Mouse (Mus musculus) neural tube, embryonic 14.5 days (tissue): ENCODE data around the gene Tm7sf2. TPM values are rescaled to one million over a fixed set of nuclear protein-coding genes. Genes with fewer than 3 reads are reported as not detected.
"Not testable (repeated sequence)": the region's sequence is repeated elsewhere in the genome, so short reads cannot be mapped to it uniquely, and the experiment has no call there.

Experiments
- ATAC-seq: fragments of 200-750 bp; cut with Nextera tagmentation; 2 replicates; pipeline ENCODE4 v1.8.0; 2017; ENCODE audit warnings: low read depth, mild to moderate bottlenecking, moderate TSS enrichment, moderate library complexity
- H3K27ac ChIP-seq: fragments of 300-500 bp; sonication (generic); 2 replicates; pipeline ENCODE4 v1.5.1; 2014; ENCODE audit warnings: low read depth, mild to moderate bottlenecking, control low read depth, low read length, moderate library complexity, mixed read lengths
- H3K27me3 ChIP-seq: fragments of 300-500 bp; sonication (generic); 2 replicates; pipeline ENCODE4 v1.6.1; 2014; ENCODE audit warnings: low read length; ENCODE audit not compliant: control insufficient read depth, insufficient read depth
- H3K36me3 ChIP-seq: fragments of 300-500 bp; sonication (generic); 2 replicates; pipeline ENCODE4 v1.6.1; 2014; ENCODE audit warnings: low read length, mixed read lengths; ENCODE audit not compliant: control insufficient read depth, insufficient read depth
- H3K4me1 ChIP-seq: fragments of 300-500 bp; sonication (generic); 2 replicates; pipeline ENCODE4 v1.6.1; 2014; ENCODE audit warnings: low read length; ENCODE audit not compliant: control insufficient read depth, insufficient read depth
- H3K4me2 ChIP-seq: fragments of 300-500 bp; sonication (generic); 2 replicates; pipeline ENCODE4 v1.6.1; 2014; ENCODE audit warnings: mild to moderate bottlenecking, low read depth, low read length, control low read depth
- H3K4me3 ChIP-seq: fragments of 300-500 bp; sonication (generic); 2 replicates; pipeline ENCODE4 v1.5.1; 2014; ENCODE audit warnings: low read depth, low read length, control low read depth, mixed read lengths
- H3K9ac ChIP-seq: fragments of 300-500 bp; sonication (generic); replicated peaks from 2 replicates; pipeline ENCODE4 v1.6.1; 2014; ENCODE audit warnings: low read depth, mild to moderate bottlenecking, control low read depth, low read length, mixed read lengths
- H3K9me3 ChIP-seq: fragments of 300-500 bp; sonication (generic); 2 replicates; pipeline ENCODE4 v1.6.1; 2016; ENCODE audit warnings: low read length; ENCODE audit not compliant: control insufficient read depth
- WGBS: fragments of 180-500 bp; shearing (Covaris S2); extraction: QIAGEN DNeasy Blood & Tissue Kit; methylation state at CpG from one replicate; pipeline ENCODE4 v1.1.7; 2014; 5-methylcytosine and 5-hydroxymethylcytosine counted together
- polyA plus RNA-seq: library from polyadenylated mRNA; unstranded; fragments of >200 nt; fragmentation: Nextera tagmentation; extraction: Ambion mirVana; gene quantifications from 2 replicates; pipeline ENCODE4 v1.2.1, GENCODE M21; 2014

Gene Tm7sf2
- polyA plus RNA-seq, 1 experiment from 2014 or later: 63.7 TPM

DNA sequence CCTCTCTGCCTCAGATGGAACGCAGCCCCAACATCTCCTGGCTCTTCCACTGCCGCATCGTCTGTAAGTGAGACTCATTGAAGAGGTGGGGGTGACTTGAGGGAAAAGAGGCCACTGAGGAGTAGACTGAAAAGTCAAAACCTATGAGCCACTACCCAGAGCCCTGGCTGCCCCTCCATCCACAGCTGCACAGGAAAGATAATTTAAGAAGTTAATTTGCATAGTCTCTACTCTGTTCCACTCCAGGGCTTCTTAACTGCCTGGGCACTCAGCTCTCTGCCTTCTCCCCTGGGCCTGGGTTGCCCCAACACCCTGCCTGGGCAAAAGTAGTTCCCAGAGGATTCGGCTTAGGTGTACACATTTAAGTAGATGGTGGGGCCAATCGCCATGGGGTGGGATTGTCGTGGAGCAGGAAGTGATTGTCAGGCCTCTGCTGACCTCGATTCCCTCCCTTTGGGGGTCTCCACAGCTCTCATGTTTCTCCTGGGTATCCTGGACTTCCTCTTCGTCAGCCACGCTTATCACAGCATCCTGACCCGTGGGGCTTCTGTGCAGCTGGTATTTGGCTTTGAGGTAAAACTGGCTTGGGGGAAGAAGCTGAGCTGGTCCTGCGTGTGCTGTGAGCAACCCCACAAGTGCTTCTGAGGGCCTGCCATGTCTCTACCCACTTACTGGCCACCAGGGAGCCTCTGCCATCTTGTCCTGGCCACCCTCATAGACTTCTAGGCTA lies 19.3 kb downstream of the Tm7sf2 start:
- H3K4me1 ChIP-seq: peaks cover 18% of the 10 kb centered on the region
- ATAC-seq: no peak
- no peak overlapping the region for H3K4me2 ChIP-seq
- H3K9ac ChIP-seq: no peak overlapping the region; the same call in 1 of the 2 replicates
- H3K4me3 ChIP-seq: no peak overlapping the region; the same call in 1 of the 2 replicates
- H3K9me3 ChIP-seq: no peaks in the 10 kb centered on the region
- 90% methylated on average over 11 of the region's 11 CpGs for WGBS
- no peak overlapping the region for H3K27ac ChIP-seq
- no peaks in the 10 kb centered on the region for H3K27me3 ChIP-seq
- H3K36me3 ChIP-seq: peaks cover 56% of the 10 kb centered on the region

DNA sequence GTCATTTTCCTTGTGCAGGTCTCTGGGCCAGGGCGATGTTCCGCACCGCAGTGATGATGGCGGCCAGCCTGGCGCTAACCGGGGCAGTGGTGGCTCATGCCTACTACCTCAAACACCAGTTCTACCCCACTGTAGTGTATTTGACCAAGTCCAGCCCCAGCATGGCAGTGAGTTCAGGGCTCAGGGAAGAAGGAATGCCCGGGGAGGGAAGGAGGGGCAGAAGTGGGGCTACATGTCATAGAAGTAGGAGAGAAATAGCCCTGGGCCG lies 20.3 kb downstream of the Tm7sf2 start:
- no peak for ATAC-seq
- peak overlapping the region; percentile 90; the same call in 1 of the 2 replicates for H3K9ac ChIP-seq
- H3K27ac ChIP-seq: no peak overlapping the region
- peak overlapping the region; percentile 70 for H3K4me2 ChIP-seq
- peak overlapping the region; percentile 84 for H3K4me3 ChIP-seq
- no peaks in the 10 kb centered on the region for H3K27me3 ChIP-seq
- H3K36me3 ChIP-seq: peaks cover 46% of the 10 kb centered on the region
- peaks cover 18% of the 10 kb centered on the region for H3K4me1 ChIP-seq
- WGBS: 86% methylated on average over 8 of the region's 8 CpGs
- H3K9me3 ChIP-seq: no peaks in the 10 kb centered on the region

DNA sequence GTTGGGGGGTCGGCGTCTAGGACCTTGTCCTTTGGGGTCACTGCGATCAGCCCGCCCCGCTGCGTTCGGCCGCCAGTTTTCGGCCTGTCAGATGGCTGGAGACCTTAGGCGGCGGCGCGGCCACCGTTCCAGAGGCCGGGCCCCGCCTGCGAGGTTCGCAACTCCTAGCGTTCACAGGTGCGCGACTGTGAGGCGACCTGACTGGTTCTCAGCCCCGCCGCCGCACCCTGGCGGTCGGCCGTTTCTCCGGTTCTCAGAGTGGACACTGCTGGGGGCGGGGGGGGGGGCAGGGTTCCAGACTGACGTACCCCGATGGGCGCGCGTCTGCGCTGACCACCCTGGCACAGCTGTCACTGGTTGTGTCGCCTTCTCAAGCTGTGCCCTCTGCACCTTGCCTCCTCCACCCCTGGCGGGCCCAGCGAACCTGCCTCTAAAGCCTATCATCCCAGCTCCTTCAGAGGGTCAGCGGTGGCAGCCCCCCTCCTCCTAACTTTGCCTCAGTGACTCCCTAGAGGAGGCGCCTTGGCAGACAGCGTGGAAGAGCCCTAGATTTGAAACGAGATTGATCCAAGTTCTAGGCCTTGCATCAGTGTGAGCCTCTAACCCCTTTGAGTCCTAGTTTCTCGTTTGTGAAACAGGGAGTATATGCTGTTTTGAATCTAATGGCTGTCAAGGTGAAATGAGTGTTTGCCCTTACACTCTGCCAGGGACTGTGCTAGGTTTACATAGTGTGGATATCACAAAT lies 20.8 kb downstream of the Tm7sf2 start:
- H3K36me3 ChIP-seq: peaks cover 41% of the 10 kb centered on the region
- H3K4me2 ChIP-seq: peak overlapping the region; percentile 70
- ATAC-seq: peak; percentile 8
- no peaks in the 10 kb centered on the region for H3K9me3 ChIP-seq
- no peaks in the 10 kb centered on the region for H3K27me3 ChIP-seq
- peaks cover 18% of the 10 kb centered on the region for H3K4me1 ChIP-seq
- H3K9ac ChIP-seq: peak overlapping the region; percentile 90
- peak overlapping the region; percentile 100 for H3K27ac ChIP-seq
- WGBS: 2% methylated on average over 44 of the region's 44 CpGs
- H3K4me3 ChIP-seq: peak overlapping the region; percentile 84

DNA sequence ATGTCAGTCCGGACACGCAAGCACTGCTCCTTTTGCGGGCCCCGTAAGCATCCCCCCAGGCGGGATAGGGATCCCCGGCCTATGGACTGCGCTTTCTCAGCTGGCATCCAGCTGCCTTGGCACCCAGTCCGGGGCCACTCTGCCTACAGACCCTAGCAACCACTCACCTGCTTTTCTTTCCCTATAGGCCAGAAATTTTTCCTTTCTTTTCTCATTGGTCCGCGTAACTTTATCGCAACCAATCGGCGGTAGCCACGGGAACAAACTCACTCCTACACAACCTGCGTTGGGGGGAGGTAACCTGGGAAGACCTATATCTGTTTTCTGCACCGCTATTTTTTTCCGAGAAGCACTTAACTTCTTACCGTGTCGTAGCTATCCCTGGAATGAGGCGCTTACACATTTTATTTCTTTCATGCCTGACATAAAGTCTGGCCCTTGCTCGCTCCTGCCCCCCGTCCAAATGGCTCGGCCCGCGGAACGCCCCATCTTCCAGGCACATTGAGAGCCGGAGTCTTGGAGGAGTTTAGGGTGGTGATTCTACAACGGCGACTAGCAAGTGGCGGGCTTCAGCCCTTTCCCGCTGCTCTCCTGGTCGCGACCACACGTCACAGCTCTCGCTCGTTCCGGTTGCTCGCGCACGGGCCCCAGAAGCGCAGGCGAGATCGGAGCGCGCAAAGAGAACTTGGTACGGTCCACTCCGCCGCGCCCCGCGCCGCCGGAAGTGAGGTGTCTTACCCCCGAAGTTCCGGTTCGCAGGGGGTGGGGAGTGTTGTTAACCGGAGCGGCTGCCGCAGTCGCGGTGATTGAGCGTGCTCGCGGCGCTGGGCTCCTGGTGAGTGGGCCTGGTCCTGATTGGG lies 21.6 kb downstream of the Tm7sf2 start, which contains the start of gene Syvn1:
Gene Syvn1, plus strand, starts transcription at position 283 of the 860 bp plus-strand sequence.
- ATAC-seq: peak; percentile 92
- no peaks in the 10 kb centered on the region for H3K9me3 ChIP-seq
- peak within 1 kb of the TSS; percentile 84 for H3K4me3 ChIP-seq
- H3K4me2 ChIP-seq: peak within 1 kb of the TSS; percentile 70
- H3K27ac ChIP-seq: peak within 1 kb of the TSS; percentile 100
- H3K27me3 ChIP-seq: no peaks in the 10 kb centered on the region
- H3K4me1 ChIP-seq: peaks cover 18% of the 10 kb centered on the region
- peak within 1 kb of the TSS; percentile 90 for H3K9ac ChIP-seq
- peaks cover 33% of the 10 kb centered on the region for H3K36me3 ChIP-seq
- WGBS: under 1% methylated on average over 55 of the region's 65 CpGs

DNA sequence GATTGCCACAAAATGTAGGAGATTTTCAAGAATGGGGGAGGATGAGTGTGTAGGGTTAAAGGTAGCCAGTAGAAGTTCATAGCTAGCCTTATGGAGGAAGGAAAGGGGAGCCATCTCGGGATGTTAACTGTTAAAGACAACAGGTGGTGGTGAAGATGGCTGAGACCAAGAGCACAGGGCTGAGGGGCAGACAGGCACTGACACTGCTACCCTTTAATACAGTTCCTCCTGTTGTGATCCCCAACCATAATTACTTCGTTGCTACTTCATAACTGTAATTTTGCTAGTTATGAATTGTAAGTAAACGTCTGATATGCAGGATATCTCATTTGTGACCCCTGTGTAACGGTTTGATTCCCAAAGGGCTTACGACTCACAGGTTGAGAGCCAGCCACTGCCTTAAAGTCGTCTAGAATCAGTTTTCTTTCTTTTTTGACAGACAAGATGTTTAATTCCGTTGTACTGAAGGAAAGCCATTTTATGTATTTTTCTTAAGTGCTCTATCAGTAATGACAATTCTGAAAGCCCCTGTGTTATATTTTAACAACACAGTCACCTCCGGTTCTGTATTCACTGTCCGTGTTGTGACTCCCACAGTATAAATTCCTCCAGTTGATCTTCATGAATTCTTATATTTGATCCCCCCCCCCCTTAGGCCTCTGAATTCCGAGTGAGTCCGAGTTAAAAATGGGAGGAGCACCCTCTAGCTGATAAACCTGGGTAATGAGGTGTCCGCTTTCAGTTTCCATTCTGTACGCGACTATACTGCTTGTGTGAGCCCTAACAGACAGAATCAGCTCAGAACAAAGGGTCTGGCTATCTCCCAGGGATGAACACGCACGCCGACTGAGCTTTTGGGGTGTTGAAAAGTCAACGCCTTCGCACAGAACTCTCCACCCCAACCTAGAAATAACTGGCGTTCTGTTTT lies 22.5 kb downstream of the Tm7sf2 start:
- Histone ChIP-seq H3K4me2 (peak overlapping the region; percentile 70), H3K27ac (peak overlapping the region; percentile 100), H3K4me3 (peak overlapping the region; percentile 84), H3K9ac (peak overlapping the region; percentile 90), H3K27me3 (no peaks in the 10 kb centered on the region), H3K9me3 (no peaks in the 10 kb centered on the region), H3K36me3 (peaks cover 24% of the 10 kb centered on the region), H3K4me1 (peaks cover 18% of the 10 kb centered on the region)
- ATAC-seq: peak; percentile 42
- 20% methylated on average over 20 of the region's 20 CpGs for WGBS

DNA sequence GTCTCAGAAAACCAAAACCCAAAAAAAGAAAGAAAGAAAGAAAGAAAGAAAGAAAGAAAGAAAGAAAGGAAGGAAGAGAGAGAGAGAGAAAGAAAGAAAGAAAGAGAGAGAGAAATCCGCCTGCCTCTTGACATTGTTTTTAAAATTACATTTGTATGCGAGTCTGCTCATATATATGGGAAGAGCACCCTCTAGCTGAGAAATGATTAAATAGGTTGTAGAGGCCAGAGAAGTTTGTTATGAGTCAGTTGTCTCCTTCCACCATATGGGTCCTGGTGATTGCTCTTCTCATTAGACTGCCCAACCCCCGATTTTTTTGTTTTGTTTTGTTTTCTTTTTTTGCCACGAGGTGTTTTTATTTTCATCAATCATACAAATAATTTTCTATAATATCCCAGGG lies 24.1 kb downstream of the Tm7sf2 start:
- H3K9ac ChIP-seq, H3K4me2 ChIP-seq, H3K27ac ChIP-seq, ATAC-seq, H3K27me3 ChIP-seq, H3K9me3 ChIP-seq, H3K4me3 ChIP-seq, H3K36me3 ChIP-seq: not testable (repeated sequence)
- peaks cover 18% of the 10 kb centered on the region for H3K4me1 ChIP-seq
- 75% methylated on average over 4 of the region's 4 CpGs for WGBS

DNA sequence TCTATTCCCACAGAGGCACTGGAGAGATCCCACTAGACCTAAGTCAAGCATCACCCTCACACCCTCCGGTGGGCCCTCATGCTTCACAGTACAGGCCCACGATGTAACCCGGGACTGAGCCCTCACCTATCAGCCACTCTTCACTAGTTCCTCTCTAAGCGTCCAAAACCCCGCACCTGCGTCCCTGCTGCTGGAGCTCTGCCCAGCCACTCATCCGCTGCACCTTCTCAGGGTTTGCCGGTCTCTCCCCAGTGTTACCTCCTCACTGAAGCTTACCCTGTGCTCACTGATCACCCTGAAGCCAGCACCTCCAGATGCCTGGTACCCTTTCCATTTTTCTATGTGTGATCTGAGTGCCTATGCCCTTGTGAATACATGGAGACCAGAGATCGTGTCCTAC lies 25.9 kb downstream of the Tm7sf2 start:
- no peak overlapping the region for H3K4me3 ChIP-seq
- H3K27ac ChIP-seq: no peak overlapping the region
- no peaks in the 10 kb centered on the region for H3K27me3 ChIP-seq
- H3K9me3 ChIP-seq: no peaks in the 10 kb centered on the region
- 0 out of 2 replicates have a peak, but pooled peaks cover 7% of the 10 kb centered on the region for H3K4me1 ChIP-seq
- no peaks in the 10 kb centered on the region for H3K36me3 ChIP-seq
- ATAC-seq: no peak
- 76% methylated on average over 9 of the region's 9 CpGs for WGBS
- H3K9ac ChIP-seq: no peak overlapping the region
- no peak overlapping the region for H3K4me2 ChIP-seq

DNA sequence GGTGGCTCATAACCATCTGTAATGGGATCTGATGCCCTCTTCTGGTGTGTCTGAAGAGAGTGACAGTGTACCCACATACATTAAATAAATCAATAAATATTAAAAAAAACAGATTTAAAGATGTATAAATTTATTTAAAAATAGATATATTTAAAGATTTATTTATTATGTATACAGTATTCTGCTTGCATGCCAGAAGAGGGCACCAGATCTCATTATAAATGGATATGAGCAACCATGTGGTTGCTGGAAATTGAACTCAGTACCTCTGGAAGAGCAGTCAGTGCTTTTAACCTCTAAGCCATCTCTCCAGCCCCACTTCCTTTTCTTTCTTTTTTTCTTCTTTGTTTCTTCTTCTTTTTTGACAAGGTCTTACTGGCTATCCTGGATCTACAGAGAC lies 28.2 kb downstream of the Tm7sf2 start:
- no peaks in the 10 kb centered on the region for H3K36me3 ChIP-seq
- no peaks in the 10 kb centered on the region for H3K27me3 ChIP-seq
- no peak overlapping the region for H3K4me2 ChIP-seq
- H3K9me3 ChIP-seq: no peaks in the 10 kb centered on the region
- ATAC-seq: no peak
- no peak overlapping the region for H3K9ac ChIP-seq
- 0 out of 2 replicates have a peak, but pooled peaks cover under 1% of the 10 kb centered on the region for H3K4me1 ChIP-seq
- H3K4me3 ChIP-seq: no peak overlapping the region
- no peak overlapping the region for H3K27ac ChIP-seq
